Mouse (Mus musculus): ENCODE measurements at regions not wholly inside any gene's neighbourhood (a gene's known extent, or its start where the extent isn't known, plus 50 kb on each side); places are given as distances from the start of the nearest gene placed in this dataset.

GRCm38 (mm10) chr3:18637553-18637952 is 689.3 kb downstream of the Cypt12 start:
- Histone ChIP-seq H3K9ac (replicated peaks) (no peak overlapping the region), H3K36me3 (no peaks in the 10 kb centered on the region), H3K4me2 (replicated peaks) (no peak overlapping the region), H3K27me3 (no peaks in the 10 kb centered on the region), H3K4me1 (no peaks in the 10 kb centered on the region), H3K9me3 (no peaks in the 10 kb centered on the region), H3K27ac (replicated peaks) (no peak overlapping the region), H3K4me3 (no peak overlapping the region)
- ATAC-seq (ENCODE audit: low FRiP score, low read depth): no peak

- no peaks in the 10 kb centered on the region for H3K9me3 ChIP-seq
- H3K9ac ChIP-seq (replicated peaks): no peak overlapping the region
- H3K4me2 ChIP-seq (replicated peaks): no peak overlapping the region
- no peaks in the 10 kb centered on the region for H3K36me3 ChIP-seq
- H3K4me3 ChIP-seq: no peak overlapping the region
- no peaks in the 10 kb centered on the region for H3K27me3 ChIP-seq
- no peak for ATAC-seq (ENCODE audit: low FRiP score, low read depth)
- H3K4me1 ChIP-seq: no peaks in the 10 kb centered on the region
- no peak overlapping the region for H3K27ac ChIP-seq (replicated peaks)
- 86% methylated on average over 5 of the region's 5 CpGs for WGBS
Measured at GRCm38 (mm10) chr3:18640286-18640685, 692.1 kb downstream of the Cypt12 start.

GRCm38 (mm10) chr3:18641688-18642087 is 693.5 kb downstream of the Cypt12 start:
- H3K27ac ChIP-seq (replicated peaks): no peak overlapping the region
- H3K4me2 ChIP-seq (replicated peaks): no peak overlapping the region
- H3K9ac ChIP-seq (replicated peaks): no peak overlapping the region
- H3K4me3 ChIP-seq: no peak overlapping the region
- no peaks in the 10 kb centered on the region for H3K9me3 ChIP-seq
- ATAC-seq (ENCODE audit: low FRiP score, low read depth): no peak
- H3K4me1 ChIP-seq: no peaks in the 10 kb centered on the region
- WGBS: 79% methylated on average over 1 of the region's 1 CpGs
- H3K27me3 ChIP-seq: no peaks in the 10 kb centered on the region
- H3K36me3 ChIP-seq: no peaks in the 10 kb centered on the region

- H3K27ac ChIP-seq (replicated peaks): no peak overlapping the region
- no peak overlapping the region for H3K4me2 ChIP-seq (replicated peaks)
- H3K4me3 ChIP-seq: no peak overlapping the region
- ATAC-seq (ENCODE audit: low FRiP score, low read depth): no peak
- no peaks in the 10 kb centered on the region for H3K9me3 ChIP-seq
- no peaks in the 10 kb centered on the region for H3K27me3 ChIP-seq
- H3K4me1 ChIP-seq: no peaks in the 10 kb centered on the region
- H3K36me3 ChIP-seq: no peaks in the 10 kb centered on the region
- H3K9ac ChIP-seq (replicated peaks): no peak overlapping the region
- WGBS: 87% methylated on average over 4 of the region's 4 CpGs
Measured at GRCm38 (mm10) chr3:18643408-18644035, 695.3 kb downstream of the Cypt12 start.

- Histone ChIP-seq H3K36me3 (no peaks in the 10 kb centered on the region), H3K9me3 (no peaks in the 10 kb centered on the region), H3K27ac (replicated peaks) (no peak overlapping the region), H3K9ac (replicated peaks) (no peak overlapping the region), H3K4me3 (no peak overlapping the region), H3K27me3 (no peaks in the 10 kb centered on the region), H3K4me1 (no peaks in the 10 kb centered on the region), H3K4me2 (replicated peaks) (no peak overlapping the region)
- WGBS: 57% methylated on average over 7 of the region's 7 CpGs
- 0 out of 2 replicates have a peak, but pooled peaks have one; percentile 12 for ATAC-seq (ENCODE audit: low FRiP score, low read depth)
Measured at GRCm38 (mm10) chr3:18645481-18645880, 697.3 kb downstream of the Cypt12 start.

- Histone ChIP-seq H3K27ac (replicated peaks) (no peak overlapping the region), H3K9ac (replicated peaks) (no peak overlapping the region), H3K4me1 (no peaks in the 10 kb centered on the region), H3K4me3 (no peak overlapping the region), H3K27me3 (no peaks in the 10 kb centered on the region), H3K9me3 (no peaks in the 10 kb centered on the region), H3K4me2 (replicated peaks) (no peak overlapping the region), H3K36me3 (no peaks in the 10 kb centered on the region)
- 38% methylated on average over 7 of the region's 7 CpGs for WGBS
- peak; percentile 34; the same call in 1 of the 2 replicates for ATAC-seq (ENCODE audit: low FRiP score, low read depth)
Measured at GRCm38 (mm10) chr3:18645927-18646326, 697.7 kb downstream of the Cypt12 start.

- WGBS: 92% methylated on average over 1 of the region's 1 CpGs
- Histone ChIP-seq H3K9ac (replicated peaks) (no peak overlapping the region), H3K27ac (replicated peaks) (no peak overlapping the region), H3K9me3 (no peaks in the 10 kb centered on the region), H3K27me3 (no peaks in the 10 kb centered on the region), H3K4me3 (no peak overlapping the region), H3K4me2 (replicated peaks) (no peak overlapping the region), H3K36me3 (no peaks in the 10 kb centered on the region), H3K4me1 (no peaks in the 10 kb centered on the region)
- no peak for ATAC-seq (ENCODE audit: low FRiP score, low read depth)
Measured at GRCm38 (mm10) chr3:18653557-18653956, 705.3 kb downstream of the Cypt12 start.

- 7% methylated on average over 2 of the region's 2 CpGs for WGBS
- H3K4me3 ChIP-seq: no peak overlapping the region
- H3K9ac ChIP-seq (replicated peaks): no peak overlapping the region
- no peaks in the 10 kb centered on the region for H3K36me3 ChIP-seq
- no peaks in the 10 kb centered on the region for H3K27me3 ChIP-seq
- no peak overlapping the region for H3K4me2 ChIP-seq (replicated peaks)
- peak; percentile 54 for ATAC-seq (ENCODE audit: low FRiP score, low read depth)
- H3K27ac ChIP-seq (replicated peaks): no peak overlapping the region
- 0 out of 2 replicates have a peak, but pooled peaks cover 3% of the 10 kb centered on the region for H3K4me1 ChIP-seq
- no peaks in the 10 kb centered on the region for H3K9me3 ChIP-seq
Measured at GRCm38 (mm10) chr3:18665738-18666137, 717.5 kb downstream of the Cypt12 start.

- no peak overlapping the region for H3K4me2 ChIP-seq (replicated peaks)
- H3K4me3 ChIP-seq: no peak overlapping the region
- WGBS: 97% methylated on average over 4 of the region's 4 CpGs
- no peak overlapping the region for H3K27ac ChIP-seq (replicated peaks)
- no peaks in the 10 kb centered on the region for H3K9me3 ChIP-seq
- no peak for ATAC-seq (ENCODE audit: low FRiP score, low read depth)
- 0 out of 2 replicates have a peak, but pooled peaks cover 3% of the 10 kb centered on the region for H3K4me1 ChIP-seq
- no peak overlapping the region for H3K9ac ChIP-seq (replicated peaks)
- no peaks in the 10 kb centered on the region for H3K36me3 ChIP-seq
- no peaks in the 10 kb centered on the region for H3K27me3 ChIP-seq
Measured at GRCm38 (mm10) chr3:18667726-18668125, 719.5 kb downstream of the Cypt12 start.

- H3K4me3 ChIP-seq: no peak overlapping the region
- no peak for ATAC-seq (ENCODE audit: low FRiP score, low read depth)
- no peaks in the 10 kb centered on the region for H3K36me3 ChIP-seq
- H3K27ac ChIP-seq (replicated peaks): no peak overlapping the region
- 89% methylated on average over 3 of the region's 3 CpGs for WGBS
- no peaks in the 10 kb centered on the region for H3K9me3 ChIP-seq
- 0 out of 2 replicates have a peak, but pooled peaks cover 3% of the 10 kb centered on the region for H3K4me1 ChIP-seq
- no peak overlapping the region for H3K9ac ChIP-seq (replicated peaks)
- no peaks in the 10 kb centered on the region for H3K27me3 ChIP-seq
- no peak overlapping the region for H3K4me2 ChIP-seq (replicated peaks)
Measured at GRCm38 (mm10) chr3:18668936-18669335, 720.7 kb downstream of the Cypt12 start.

GRCm38 (mm10) chr3:18670203-18670700 is 722.0 kb downstream of the Cypt12 start:
- Histone ChIP-seq H3K4me2 (replicated peaks) (no peak overlapping the region), H3K27me3 (no peaks in the 10 kb centered on the region), H3K4me3 (no peak overlapping the region), H3K9ac (replicated peaks) (no peak overlapping the region), H3K36me3 (no peaks in the 10 kb centered on the region), H3K27ac (replicated peaks) (no peak overlapping the region), H3K4me1 (0 out of 2 replicates have a peak, but pooled peaks cover 3% of the 10 kb centered on the region), H3K9me3 (no peaks in the 10 kb centered on the region)
- 87% methylated on average over 5 of the region's 5 CpGs for WGBS
- ATAC-seq (ENCODE audit: low FRiP score, low read depth): no peak

GRCm38 (mm10) chr3:18671681-18672080 is 723.5 kb downstream of the Cypt12 start:
- H3K27me3 ChIP-seq: no peaks in the 10 kb centered on the region
- no peak overlapping the region for H3K9ac ChIP-seq (replicated peaks)
- no peaks in the 10 kb centered on the region for H3K9me3 ChIP-seq
- no peak for ATAC-seq (ENCODE audit: low FRiP score, low read depth)
- no peaks in the 10 kb centered on the region for H3K36me3 ChIP-seq
- H3K4me3 ChIP-seq: no peak overlapping the region
- 87% methylated on average over 1 of the region's 1 CpGs for WGBS
- no peaks in the 10 kb centered on the region for H3K4me1 ChIP-seq
- no peak overlapping the region for H3K4me2 ChIP-seq (replicated peaks)
- no peak overlapping the region for H3K27ac ChIP-seq (replicated peaks)

Data from midbrain, embryonic 12.5 days (tissue).